Mouse (Mus musculus): ENCODE measurements around the gene Sema6c.

DNA sequence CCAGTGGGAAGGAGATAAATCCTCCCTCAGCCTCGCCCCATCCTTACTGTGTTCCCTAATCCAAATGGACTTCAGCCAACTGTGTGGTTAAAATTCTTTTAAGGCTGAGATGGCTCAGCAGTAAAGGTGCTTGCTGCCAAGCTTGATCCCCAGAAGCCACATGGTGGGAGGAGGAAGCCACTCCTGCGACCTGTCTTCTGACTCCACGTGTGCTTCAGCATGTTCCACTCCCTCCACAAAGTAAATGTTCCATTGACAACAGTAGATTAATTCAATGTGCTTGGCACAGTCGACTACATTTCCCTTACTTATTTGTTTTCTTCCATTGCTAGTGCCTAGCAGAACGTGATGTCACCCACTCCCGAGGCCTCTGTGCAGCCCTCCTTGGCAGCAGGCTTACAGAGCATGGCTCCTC, 34.5 kb downstream of the Sema6c start:
- TF ChIP-seq CTCF (IDR thresholded peaks at IDR 0.05; ENCODE audit: control insufficient read depth, insufficient read depth, insufficient replicate concordance, low read depth, low read length) (no peak), POLR2A (IDR thresholded peaks at IDR 0.05; ENCODE audit: control insufficient read depth, low read depth, low read length) (no peak)

Measured in testis, adult 2 months (tissue).